ENCODE assay signal across 8 mouse cellular contexts in genomic region chr15:91049496-91050441, GRCm38 (mm10). TPM values are rescaled to one million over a fixed set of nuclear protein-coding genes. Genes with fewer than 3 reads are reported as not detected.
DNase-seq lines count a peak whose midpoint lies in the region; ATAC-seq and TF ChIP-seq lines count a peak whose summit lies in the region.

Gene Kif21a, minus strand, starts transcription at chr15:91049948.

- H3K79me2 ChIP-seq in C2C12 (ENCODE audit: control insufficient read depth, insufficient read depth), result peaks cover 38% of the 10 kb centered on the region

- H3K36me3 ChIP-seq in C2C12 (ENCODE audit: control insufficient read depth, insufficient read depth), result no peaks in the 10 kb centered on the region
- H3K36me3 ChIP-seq in forebrain, embryonic 12.5 days (replicated peaks), result no peaks in the 10 kb centered on the region
- no peaks in the 10 kb centered on the region for H3K36me3 ChIP-seq in heart, embryonic 14.5 days (ENCODE audit: control insufficient read depth, insufficient read depth, low read length)
- H3K36me3 ChIP-seq in midbrain, embryonic 16.5 days (ENCODE audit: control insufficient read depth, insufficient read depth, low read length), result no peaks in the 10 kb centered on the region

- peak; percentile 83 for DNase-seq in kidney, postnatal 10 days
- DNase-seq in liver, result peak; percentile 64
- peak; percentile 58 for DNase-seq in telencephalon, adult 2 months (ENCODE audit: low read depth, low spot score)

- peak within 1 kb of the TSS; percentile 81 for H3ac ChIP-seq in C2C12 (ENCODE audit: control insufficient read depth, insufficient read length, low read depth)

- TF ChIP-seq CTCF in C2C12 (IDR thresholded peaks at IDR 0.05; ENCODE audit: control insufficient read depth, insufficient read depth, insufficient read length), result no peak

- H3K79me3 ChIP-seq in C2C12 (ENCODE audit: low read depth), result peaks cover 8% of the 10 kb centered on the region

- 1% methylated on average over 63 of the region's 89 CpGs for WGBS in forebrain, embryonic 12.5 days
- WGBS in heart, embryonic 14.5 days, result under 1% methylated on average over 64 of the region's 89 CpGs
- under 1% methylated on average over 69 of the region's 89 CpGs for WGBS in midbrain, embryonic 16.5 days

- H3K27me3 ChIP-seq in C2C12 (ENCODE audit: control insufficient read depth, insufficient read depth, insufficient read length), result no peaks in the 10 kb centered on the region
- H3K27me3 ChIP-seq in forebrain, embryonic 12.5 days, result no peaks in the 10 kb centered on the region
- no peaks in the 10 kb centered on the region for H3K27me3 ChIP-seq in heart, embryonic 14.5 days (ENCODE audit: control insufficient read depth, insufficient read depth, low read length)
- no peaks in the 10 kb centered on the region for H3K27me3 ChIP-seq in midbrain, embryonic 16.5 days (ENCODE audit: control insufficient read depth, insufficient read depth, low read depth, low read length)

- peak within 1 kb of the TSS; percentile 97 for H3K9ac ChIP-seq in forebrain, embryonic 12.5 days
- peak within 1 kb of the TSS; percentile 87 for H3K9ac ChIP-seq in heart, embryonic 14.5 days (ENCODE audit: low read length)
- peak within 1 kb of the TSS; percentile 99 for H3K9ac ChIP-seq in midbrain, embryonic 16.5 days (ENCODE audit: low read depth, low read length)

- peak within 1 kb of the TSS; percentile 73 for H3K4me2 ChIP-seq in forebrain, embryonic 12.5 days
- peak within 1 kb of the TSS; percentile 99 for H3K4me2 ChIP-seq in heart, embryonic 14.5 days (ENCODE audit: low read length)
- H3K4me2 ChIP-seq in midbrain, embryonic 16.5 days (ENCODE audit: low read length), result peak within 1 kb of the TSS; percentile 77

- no peaks in the 10 kb centered on the region for H3K9me3 ChIP-seq in forebrain, embryonic 12.5 days
- no peaks in the 10 kb centered on the region for H3K9me3 ChIP-seq in heart, embryonic 14.5 days (ENCODE audit: control insufficient read depth, low read length)
- no peaks in the 10 kb centered on the region for H3K9me3 ChIP-seq in midbrain, embryonic 16.5 days (replicated peaks; ENCODE audit: control insufficient read depth, low read length, poor library complexity, severe bottlenecking)

- H3K4me1 ChIP-seq in brown adipose tissue, adult 24 weeks (ENCODE audit: control insufficient read depth, insufficient read depth, insufficient read length, low read length), result peaks cover 4% of the 10 kb centered on the region; the same call in 1 of the 2 replicates
- H3K4me1 ChIP-seq in forebrain, embryonic 12.5 days, result peaks cover 40% of the 10 kb centered on the region
- peaks cover 0 to 5% of the 10 kb centered on the region in 2 experiments; a peak in 2 of 4 replicates for H3K4me1 ChIP-seq in heart, embryonic 14.5 days (ENCODE audit: control insufficient read depth in 2 of 2, insufficient read depth in 2 of 2, low read length in 2 of 2)
- peaks cover 28% of the 10 kb centered on the region for H3K4me1 ChIP-seq in midbrain, embryonic 16.5 days (ENCODE audit: control insufficient read depth, insufficient read depth, low read length)

- ATAC-seq in forebrain, embryonic 12.5 days (ENCODE audit: low FRiP score), result peak; percentile 92
- peak; percentile 93 for ATAC-seq in heart, embryonic 14.5 days (ENCODE audit: insufficient number of reproducible peaks, insufficient read depth, low FRiP score, low read depth)
- ATAC-seq in midbrain, embryonic 16.5 days, result peak; percentile 93

- H3K27ac ChIP-seq in brown adipose tissue, adult 24 weeks (replicated peaks; ENCODE audit: low read depth, low read length), result 0 out of 2 replicates have a peak within 1 kb of the TSS, but pooled peaks have one; percentile 18
- peak within 1 kb of the TSS; percentile 100 for H3K27ac ChIP-seq in forebrain, embryonic 12.5 days
- H3K27ac ChIP-seq in heart, embryonic 14.5 days (replicated peaks in 1 of 2; ENCODE audit: control insufficient read depth in 1 of 2, insufficient read depth in 1 of 2, low read depth in 2 of 2, low read length in 2 of 2), result peak within 1 kb of the TSS; percentile 85 to 88
- peak within 1 kb of the TSS; percentile 99 for H3K27ac ChIP-seq in midbrain, embryonic 16.5 days (ENCODE audit: low read length)

- H3K4me3 ChIP-seq in C2C12 (ENCODE audit: insufficient read depth, poor library complexity, severe bottlenecking), result peak within 1 kb of the TSS; percentile 89
- peak within 1 kb of the TSS; percentile 95 for H3K4me3 ChIP-seq in brown adipose tissue, adult 24 weeks (ENCODE audit: insufficient read depth, low read depth, low read length)
- H3K4me3 ChIP-seq in forebrain, embryonic 12.5 days (replicated peaks), result peak within 1 kb of the TSS; percentile 97
- peak within 1 kb of the TSS; percentile 92 to 93 for H3K4me3 ChIP-seq in heart, embryonic 14.5 days (ENCODE audit: control insufficient read depth in 1 of 2, insufficient read depth in 1 of 2, low read depth in 1 of 2, low read length in 2 of 2)
- peak within 1 kb of the TSS; percentile 96 for H3K4me3 ChIP-seq in midbrain, embryonic 16.5 days (ENCODE audit: low read depth, low read length)

TF ChIP-seq in C2C12, 6 proteins besides CTCF, POLR2A, EP300 and RAD21:
- TF ChIP-seq USF1 (IDR thresholded peaks at IDR 0.05; ENCODE audit: low read depth), result no peak
- no peak for TF ChIP-seq MYOG (IDR thresholded peaks at IDR 0.05; ENCODE audit: control insufficient read depth, extremely low read depth, insufficient read length)
- TF ChIP-seq MYOD1 (IDR thresholded peaks at IDR 0.05; ENCODE audit: control insufficient read depth, insufficient read length, low read depth), result no peak

RNA-seq across cellular contexts. Expression of gene Kif21a, which starts in this region (rescaled TPM):
- polyA plus RNA-seq in C2C12 (2012; fragmentation: generic; extraction: Trizol), result 3.1 TPM
- polyA plus RNA-seq in brown adipose tissue, adult 24 weeks (2012; ENCODE audit: insufficient read depth, insufficient read length, missing spikeins), result 8.9 and 10.6 TPM in 2 replicates
- 49.5 and 49.6 TPM in 2 replicates for polyA plus RNA-seq in forebrain, embryonic 12.5 days (2016; fragmentation: Nextera tagmentation; extraction: Ambion mirVana)
- 5.4 and 5.7 TPM in 2 replicates for polyA plus RNA-seq in heart, embryonic 14.5 days (2014; fragmentation: Nextera tagmentation; extraction: Ambion mirVana)
- 44.7 and 54.7 TPM in 2 replicates for polyA plus RNA-seq in midbrain, embryonic 16.5 days (2015; fragmentation: Nextera tagmentation; extraction: Ambion mirVana)

Comparison
In these comparisons a context has a peak if more than half of its experiments do, and no peak if none do; other contexts are left out.
1. Peak in every context shown above with its lines: DNase-seq, ATAC-seq, H3K4me3 ChIP-seq and H3K27ac ChIP-seq.
2. H3K27ac ChIP-seq: peak in every context shown above with its lines; median percentile 100 in forebrain, embryonic 12.5 days; 99 in midbrain, embryonic 16.5 days; 86 in heart, embryonic 14.5 days; 18 in brown adipose tissue, adult 24 weeks.